10 mouse cellular contexts compared by ENCODE assay signal in genomic region chr3:94506664-94507063, GRCm38 (mm10). TPM values are rescaled to one million over a fixed set of nuclear protein-coding genes. Genes with fewer than 3 reads are reported as not detected.
DNase-seq lines count a peak whose midpoint lies in the region; ATAC-seq and TF ChIP-seq lines count a peak whose summit lies in the region.
"Had no signal": no experiment of that assay in that cellular context is flagged by ENCODE, and none has a peak within 500 bp of the region (broad histone marks: within the 10 kb centered on the region; RNA-seq: fewer than 3 reads in every experiment).

No protein-coding gene starts in this region.

- no peak for TF ChIP-seq EP300 in CH12.LX (IDR thresholded peaks at IDR 0.05; ENCODE audit: low read length)

- H3K4me2 ChIP-seq in kidney, embryonic 16.5 days (replicated peaks; ENCODE audit: low read depth, low read length), result no peak overlapping the region
- no peak overlapping the region for H3K4me2 ChIP-seq in CH12.LX (ENCODE audit: insufficient read depth, low read depth, poor library complexity, severe bottlenecking)

- dilution Hi-C loops in CH12.LX (cut with MboI; ENCODE audit: extremely low pct_ligation_motif_present, extremely low pct_unique_long_range_greater_than_20kb, low sequenced_read_pairs), result no loop called here

- 87% methylated on average over 1 of the region's 1 CpGs for WGBS in kidney, embryonic 16.5 days

- H3K4me3 ChIP-seq in kidney, embryonic 16.5 days (ENCODE audit: low read length), result no peak overlapping the region
- no peak overlapping the region for H3K4me3 ChIP-seq in CH12.LX (replicated peaks in 1 of 3; ENCODE audit: low read depth in 2 of 3, low read length in 2 of 3, poor library complexity in 1 of 3)

- peak in 1 of 2 experiments; percentile 33; a peak in 2 of 4 replicates for TF ChIP-seq CTCF in CH12.LX (conservative IDR thresholded peaks at IDR 0.05 in 1 of 2, IDR thresholded peaks at IDR 0.05 in 1 of 2; ENCODE audit: low read depth in 2 of 2, low read length in 2 of 2)

- TF ChIP-seq RAD21 in CH12.LX (IDR thresholded peaks at IDR 0.05; ENCODE audit: low read depth, low read length), result no peak

- H3K36me3 ChIP-seq in kidney, embryonic 16.5 days (ENCODE audit: insufficient read depth, low read length), result peaks cover 43% of the 10 kb centered on the region
- H3K36me3 ChIP-seq in CH12.LX (replicated peaks in 1 of 2; ENCODE audit: control insufficient read depth in 1 of 2, insufficient read depth in 1 of 2, low read length in 1 of 2), result peaks cover 36 to 81% of the 10 kb centered on the region in 2 experiments

- 0 out of 2 replicates have a peak, but pooled peaks cover 2% of the 10 kb centered on the region for H3K9me3 ChIP-seq in kidney, embryonic 16.5 days (ENCODE audit: low read length)
- H3K9me3 ChIP-seq in CH12.LX (replicated peaks; ENCODE audit: low read length), result no peaks in the 10 kb centered on the region

- DNase-seq in kidney, adult 9 months, result peak; percentile 28
- DNase-seq in 3T3-L1 (ENCODE audit: low read depth, low spot score) (peak; percentile 45), CH12.LX (ENCODE audit: extremely low read depth) (peak; percentile 17)
- DNase-seq in c-Kit-positive CD71-positive TER-119-negative erythroid progenitor cells, embryonic 14.5 days (ENCODE audit: low read depth), result peak; percentile 15
- DNase-seq in urinary bladder, postnatal 4 days (ENCODE audit: low spot score in 2 of 2), result no peak
- no peak for DNase-seq in frontal cortex, postnatal 25 days (ENCODE audit: low spot score in 2 of 2)
- DNase-seq: cerebellum, postnatal 36 days; lung, postnatal 14 days had no signal

- H3K9ac ChIP-seq in kidney, embryonic 16.5 days (replicated peaks; ENCODE audit: low read length), result no peak overlapping the region
- no peak overlapping the region for H3K9ac ChIP-seq in CH12.LX (ENCODE audit: insufficient read depth, low read depth)

- no peaks in the 10 kb centered on the region for H3K79me2 ChIP-seq in CH12.LX (replicated peaks; ENCODE audit: control insufficient read depth, extremely low read depth, insufficient read depth, poor library complexity, severe bottlenecking)

- no peak for TF ChIP-seq POLR2A in CH12.LX (IDR thresholded peaks at IDR 0.05; ENCODE audit: low read depth, low read length)

- no peak overlapping the region for H3K27ac ChIP-seq in kidney, embryonic 16.5 days (ENCODE audit: low read length)
- no peak overlapping the region for H3K27ac ChIP-seq in CH12.LX (ENCODE audit: insufficient read depth, low read depth)

- in situ Hi-C loops in CH12.LX (cut with MboI; ENCODE audit: low pct_ligation_motif_present, low pct_unique_long_range_greater_than_20kb, low sequenced_read_pairs), result no loop called here

- H3K4me1 ChIP-seq in kidney, embryonic 16.5 days (ENCODE audit: insufficient read depth, low read length), result no peaks in the 10 kb centered on the region
- no peaks in the 10 kb centered on the region for H3K4me1 ChIP-seq in CH12.LX (ENCODE audit: control insufficient read depth in 1 of 2, insufficient read depth in 2 of 2)

- ATAC-seq in kidney, embryonic 16.5 days (ENCODE audit: low FRiP score, low TSS enrichment), result no peak

- H3K27me3 ChIP-seq in kidney, embryonic 16.5 days (ENCODE audit: insufficient read depth, low read length), result no peaks in the 10 kb centered on the region
- no peaks in the 10 kb centered on the region for H3K27me3 ChIP-seq in CH12.LX (replicated peaks)

TF ChIP-seq in CH12.LX, 34 proteins besides CTCF, POLR2A, EP300 and RAD21:
- TF ChIP-seq ZNF384 (IDR thresholded peaks at IDR 0.05; ENCODE audit: low read depth, low read length) (no peak), NELFE (IDR thresholded peaks at IDR 0.05; ENCODE audit: low read depth, low read length) (no peak), NRF1 (IDR thresholded peaks at IDR 0.05; ENCODE audit: low read depth, low read length) (no peak), SMC3 (IDR thresholded peaks at IDR 0.05; ENCODE audit: low read depth, low read length) (peak; percentile 14; the same call in 1 of the 2 replicates), SIN3A (IDR thresholded peaks at IDR 0.05; ENCODE audit: low read length) (no peak), RCOR1 (conservative IDR thresholded peaks at IDR 0.05; ENCODE audit: low read depth, low read length) (no peak), KAT2A (IDR thresholded peaks at IDR 0.05; ENCODE audit: insufficient replicate concordance, low read length) (no peak), IRF4 (IDR thresholded peaks at IDR 0.05; ENCODE audit: low read depth, low read length) (no peak)

RNA-seq across cellular contexts. Expression of gene Riiad1, which starts 26.5 kb away (rescaled TPM):
- 0.99 and 1.7 TPM in 2 replicates for polyA plus RNA-seq in kidney, embryonic 16.5 days (2015; fragmentation: Nextera tagmentation; extraction: Ambion mirVana)
- total RNA-seq in CH12.LX (2012; rRNA removed), result not detected in 2 replicates
- total RNA-seq in CH12.LX (2014; rRNA removed), result not detected in 2 replicates
- polyA plus RNA-seq in CH12.LX (2012; ENCODE audit: insufficient read length, low read depth), result not detected in 2 replicates

RNA-seq across cellular contexts. Expression of gene Celf3, which starts 28.6 kb away (rescaled TPM):
- polyA plus RNA-seq in kidney, embryonic 16.5 days (2015; fragmentation: Nextera tagmentation; extraction: Ambion mirVana), result 1.4 and 2.5 TPM in 2 replicates
- 0.13 and 0.21 TPM in 2 replicates for total RNA-seq in CH12.LX (2012; rRNA removed)
- total RNA-seq in CH12.LX (2014; rRNA removed), result not detected in 2 replicates
- polyA plus RNA-seq in CH12.LX (2012; ENCODE audit: insufficient read length, low read depth), result 0.56 and 0.70 TPM in 2 replicates
- total RNA-seq: heart, postnatal 25 days had no signal

Comparison
In these comparisons a context has a peak if more than half of its experiments do, and no peak if none do; other contexts are left out.
1. DNase-seq: peak in kidney, adult 9 months (single experiment), 3T3-L1 (single experiment), CH12.LX (single experiment) and c-Kit-positive CD71-positive TER-119-negative erythroid progenitor cells, embryonic 14.5 days (single experiment); none in urinary bladder, postnatal 4 days (0 of 2) and frontal cortex, postnatal 25 days (0 of 2).